Mouse (Mus musculus): ENCODE measurements around the gene Galnt18.

The Galnt18 gene

GRCm38 (mm10) chr7:111638899-111639298 lies 140.9 kb downstream of the Galnt18 start:
- no peak for DNase-seq (ENCODE audit: extremely low read depth, insufficient read length, low spot score)

- no peak for DNase-seq (ENCODE audit: extremely low read depth, insufficient read length, low spot score)
These were observed 141.3 kb downstream of the Galnt18 start for GRCm38 (mm10) chr7:111638465-111638864.

GRCm38 (mm10) chr7:111637866-111638448 lies 141.8 kb downstream of the Galnt18 start:
- DNase-seq (ENCODE audit: extremely low read depth, insufficient read length, low spot score): no peak

- DNase-seq (ENCODE audit: extremely low read depth, insufficient read length, low spot score): no peak
These were observed 143.3 kb downstream of the Galnt18 start for GRCm38 (mm10) chr7:111636503-111636902.

- DNase-seq (ENCODE audit: extremely low read depth, insufficient read length, low spot score): no peak
These were observed 148.5 kb downstream of the Galnt18 start for GRCm38 (mm10) chr7:111631265-111631664.

- no peak for DNase-seq (ENCODE audit: extremely low read depth, insufficient read length, low spot score)
These were observed 153.5 kb downstream of the Galnt18 start for GRCm38 (mm10) chr7:111626232-111626631.

GRCm38 (mm10) chr7:111625736-111626135 lies 154.0 kb downstream of the Galnt18 start:
- no peak for DNase-seq (ENCODE audit: extremely low read depth, insufficient read length, low spot score)

- DNase-seq (ENCODE audit: extremely low read depth, insufficient read length, low spot score): no peak
These were observed 163.4 kb downstream of the Galnt18 start for GRCm38 (mm10) chr7:111616231-111616937.

GRCm38 (mm10) chr7:111614471-111614870 lies 165.3 kb downstream of the Galnt18 start:
- no peak for DNase-seq (ENCODE audit: extremely low read depth, insufficient read length, low spot score)

- no peak for DNase-seq (ENCODE audit: extremely low read depth, insufficient read length, low spot score)
These were observed 172.3 kb downstream of the Galnt18 start for GRCm38 (mm10) chr7:111607476-111607875.

GRCm38 (mm10) chr7:111606091-111606490 lies 173.7 kb downstream of the Galnt18 start:
- DNase-seq (ENCODE audit: extremely low read depth, insufficient read length, low spot score): no peak

- no peak for DNase-seq (ENCODE audit: extremely low read depth, insufficient read length, low spot score)
These were observed 174.1 kb downstream of the Galnt18 start for GRCm38 (mm10) chr7:111605663-111606062.

GRCm38 (mm10) chr7:111604578-111605208 lies 175.1 kb downstream of the Galnt18 start:
- no peak for DNase-seq (ENCODE audit: extremely low read depth, insufficient read length, low spot score)

- DNase-seq (ENCODE audit: extremely low read depth, insufficient read length, low spot score): no peak
These were observed 176.6 kb downstream of the Galnt18 start for GRCm38 (mm10) chr7:111603186-111603585.

- no peak for DNase-seq (ENCODE audit: extremely low read depth, insufficient read length, low spot score)
These were observed 178.3 kb downstream of the Galnt18 start for GRCm38 (mm10) chr7:111601339-111602067.

GRCm38 (mm10) chr7:111600756-111601155 lies 179.0 kb downstream of the Galnt18 start:
- no peak for DNase-seq (ENCODE audit: extremely low read depth, insufficient read length, low spot score)

GRCm38 (mm10) chr7:111593680-111594079 lies 186.1 kb downstream of the Galnt18 start:
- DNase-seq (ENCODE audit: extremely low read depth, insufficient read length, low spot score): no peak

- no peak for DNase-seq (ENCODE audit: extremely low read depth, insufficient read length, low spot score)
These were observed 190.2 kb downstream of the Galnt18 start for GRCm38 (mm10) chr7:111589506-111590125.

- no peak for DNase-seq (ENCODE audit: extremely low read depth, insufficient read length, low spot score)
These were observed 191.4 kb downstream of the Galnt18 start for GRCm38 (mm10) chr7:111588291-111588781.

GRCm38 (mm10) chr7:111580547-111580946 lies 199.2 kb downstream of the Galnt18 start:
- no peak for DNase-seq (ENCODE audit: extremely low read depth, insufficient read length, low spot score)

GRCm38 (mm10) chr7:111575096-111575495 lies 204.7 kb downstream of the Galnt18 start:
- no peak for DNase-seq (ENCODE audit: extremely low read depth, insufficient read length, low spot score)

Data from 3134 (cell line).